Mouse (Mus musculus) E14TG2a.4 (cell line): ENCODE data around the gene Olfr370.

ENCODE experiments used
- CTCF ChIP-seq: conservative IDR thresholded peaks from 2 replicates; pipeline ENCODE4 v1.5.1; 2014; ENCODE audit warnings: low read length
- NANOG ChIP-seq: IDR thresholded peaks from 2 replicates; pipeline ENCODE4 v1.6.1; 2014; ENCODE audit warnings: borderline replicate concordance, low read length, mixed read lengths
- POU5F1 ChIP-seq: IDR thresholded peaks from 2 replicates; pipeline ENCODE4 v1.6.1; 2014; ENCODE audit warnings: low read length, borderline replicate concordance

DNA sequence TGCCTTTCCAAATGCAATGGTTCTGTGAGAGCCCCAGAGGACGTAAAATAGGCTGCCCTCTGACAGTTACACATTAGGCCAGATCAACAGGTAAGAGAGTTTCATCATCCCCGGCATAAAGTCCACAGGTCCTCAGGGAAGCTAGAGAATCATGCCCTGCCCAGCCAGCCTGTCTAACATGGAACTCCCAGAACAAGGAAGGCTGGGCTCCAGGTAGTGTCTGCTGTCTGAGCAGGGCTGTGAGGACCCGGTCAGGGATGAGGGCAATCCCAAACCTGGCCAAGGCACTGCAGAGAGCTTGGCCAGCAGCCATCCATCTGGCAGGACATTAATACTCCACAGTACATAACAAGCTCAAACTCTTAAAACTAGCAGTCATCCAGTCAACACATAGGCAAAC lies 49.8 kb downstream of the Olfr370 start:
- TF ChIP-seq CTCF (no peak), POU5F1 (no peak), NANOG (no peak)
